Mouse (Mus musculus): ENCODE results near the gene Plscr1.

Plscr1 gene

DNA sequence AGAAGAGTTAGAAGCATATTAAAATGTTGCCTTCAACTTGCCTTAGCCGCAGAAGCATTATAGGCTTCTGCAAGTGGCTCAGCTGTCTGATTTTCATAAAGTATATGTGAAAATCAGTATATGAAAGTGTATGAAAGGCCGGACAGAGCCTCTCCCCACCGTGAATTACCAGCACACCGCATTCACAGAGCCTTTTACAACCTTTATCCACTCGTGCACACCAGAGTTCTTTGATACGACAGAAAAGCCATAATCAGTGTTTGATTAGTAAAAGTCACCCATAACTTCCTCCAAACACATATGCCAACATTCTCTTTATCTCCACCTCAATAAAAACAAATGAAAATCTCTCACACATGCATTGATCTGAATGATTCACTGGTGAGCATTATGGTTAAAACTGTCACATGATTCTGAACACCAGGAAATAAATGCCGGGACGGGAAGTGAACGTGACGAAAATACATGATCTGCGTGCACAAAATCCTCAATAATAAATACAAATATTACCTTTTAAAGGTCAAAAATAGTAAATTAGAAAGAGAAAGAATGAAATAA, 14.6 kb upstream of the Plscr1 start:
- TF ChIP-seq GATA4 (IDR thresholded peaks at IDR 0.05; ENCODE audit: insufficient replicate concordance, low read length), result no peak

DNA sequence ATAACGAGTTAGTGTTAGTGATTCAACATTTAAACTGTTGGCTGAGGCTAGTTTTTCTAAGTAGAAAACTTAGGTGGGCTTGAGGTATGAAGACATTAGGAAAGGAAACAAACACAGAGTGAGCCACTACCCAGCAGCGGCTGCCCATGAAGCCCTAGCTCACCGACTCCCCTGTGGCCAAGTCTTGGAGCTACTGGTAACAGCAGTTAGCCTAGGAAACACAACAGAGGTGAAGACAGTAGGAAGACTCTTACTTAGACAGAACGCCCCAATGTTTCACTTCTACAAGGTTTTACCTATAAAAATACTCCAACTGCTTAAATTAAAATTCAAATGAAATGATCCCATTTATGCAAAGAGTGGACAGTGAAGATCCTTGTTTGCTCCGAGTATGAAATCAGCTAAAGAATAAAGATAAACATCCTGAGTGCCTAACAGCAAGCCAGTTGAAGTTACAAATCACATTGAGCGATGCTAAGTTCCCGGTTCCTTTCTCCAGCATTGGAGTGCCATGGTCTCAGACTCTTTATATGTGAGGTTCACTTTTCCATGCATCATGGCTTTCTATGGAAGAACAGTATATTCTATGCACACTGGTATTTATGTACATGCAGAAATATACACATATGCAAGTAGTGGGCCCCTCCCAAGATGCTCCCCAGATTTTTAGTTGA, 640 bp upstream of the Plscr1 start:
- TF ChIP-seq GATA4 (IDR thresholded peaks at IDR 0.05; ENCODE audit: insufficient replicate concordance, low read length), result no peak

DNA sequence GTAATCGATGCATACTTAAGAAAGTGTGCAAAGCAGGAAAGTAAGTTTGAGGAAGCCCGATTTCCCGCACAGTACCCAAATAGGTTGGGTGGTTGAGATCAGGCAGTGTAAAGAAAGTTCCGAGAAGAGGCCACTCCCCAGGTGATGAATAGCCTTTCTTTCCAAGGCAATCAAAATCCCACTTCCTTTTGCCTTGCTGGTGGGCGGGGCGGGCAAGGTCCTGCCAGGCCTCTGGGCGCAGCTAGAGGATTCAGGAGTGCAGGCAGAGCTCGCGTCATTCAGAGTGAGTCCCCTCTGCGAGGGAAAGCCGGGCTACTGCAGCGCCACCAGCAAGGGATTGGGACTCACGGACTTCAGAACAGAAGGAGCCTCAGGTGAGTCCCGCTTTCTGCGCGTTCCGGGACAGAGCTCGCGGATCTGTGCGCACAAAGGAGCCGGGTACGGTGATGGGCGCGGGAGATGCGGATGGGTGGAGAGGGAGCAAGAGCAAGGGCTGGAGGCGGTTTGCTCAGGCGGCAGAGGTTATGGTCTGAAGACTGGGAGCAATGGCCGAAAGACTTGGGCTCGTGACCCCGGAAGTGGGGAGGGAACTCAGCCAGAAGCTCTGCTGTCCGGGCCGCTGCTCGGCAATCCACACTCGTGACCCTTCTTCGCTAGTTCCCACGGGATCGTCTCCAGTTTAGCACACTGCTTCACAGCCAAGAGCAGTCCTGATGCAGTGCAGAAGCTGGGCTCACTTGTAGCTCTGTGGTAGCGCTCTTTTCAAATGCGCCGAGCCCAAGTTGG, 630 bp downstream of the Plscr1 start:
- no peak for TF ChIP-seq GATA4 (IDR thresholded peaks at IDR 0.05; ENCODE audit: insufficient replicate concordance, low read length)

DNA sequence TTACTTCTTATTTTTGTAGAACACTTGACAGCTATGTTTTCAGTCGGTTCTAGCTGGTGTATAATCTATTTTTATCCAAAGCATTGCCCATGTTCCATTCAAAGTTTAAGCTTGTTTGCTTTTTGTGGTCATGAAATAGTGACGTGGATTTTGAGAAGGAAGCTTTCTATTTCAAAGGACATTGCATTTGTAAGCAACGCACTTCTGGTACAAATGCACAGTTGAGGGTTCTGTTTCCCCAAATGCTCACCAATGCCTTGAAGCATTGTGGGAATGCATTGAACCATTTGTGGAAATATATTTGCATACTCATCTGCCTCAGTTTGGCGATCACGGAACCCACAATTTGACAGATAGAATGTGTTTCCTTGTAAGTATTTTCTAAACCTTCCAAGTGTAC, 3.2 kb downstream of the Plscr1 start:
- TF ChIP-seq GATA4 (IDR thresholded peaks at IDR 0.05; ENCODE audit: insufficient replicate concordance, low read length), result no peak

DNA sequence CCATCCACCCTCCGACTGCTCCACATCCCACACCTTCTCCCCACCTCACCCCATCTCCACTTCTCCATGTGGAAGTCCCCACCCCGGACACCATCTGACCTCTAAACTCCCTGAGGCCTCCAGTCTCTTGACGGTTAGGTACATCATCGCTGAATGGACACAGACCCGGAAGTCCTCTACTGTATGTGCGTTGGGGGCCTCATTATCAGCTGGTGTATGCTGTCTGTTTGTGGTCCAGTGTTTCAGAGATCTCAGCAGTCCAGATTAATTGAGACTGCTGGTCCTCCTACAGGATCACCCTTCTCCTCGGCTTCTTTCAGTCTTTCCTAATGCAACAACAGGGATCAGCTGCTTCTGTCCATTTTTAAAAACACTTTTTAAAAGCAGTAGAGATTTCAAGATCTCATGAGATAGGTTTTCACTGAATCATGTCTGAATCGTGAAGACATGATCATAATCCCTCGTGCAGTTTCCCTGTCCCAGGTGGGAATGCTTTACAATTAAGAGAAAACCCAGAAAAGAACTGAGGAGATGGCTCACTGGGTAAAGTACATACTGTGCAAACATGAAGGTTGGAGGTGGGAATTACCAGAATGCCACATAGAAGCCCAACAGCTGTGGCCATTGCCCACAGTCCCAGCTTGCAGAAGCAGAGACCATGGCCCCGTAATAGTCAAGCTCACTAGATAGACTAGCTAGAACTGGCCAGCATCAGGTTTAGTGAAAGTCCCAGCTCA, 4.2 kb downstream of the Plscr1 start:
- no peak for TF ChIP-seq GATA4 (IDR thresholded peaks at IDR 0.05; ENCODE audit: insufficient replicate concordance, low read length)

DNA sequence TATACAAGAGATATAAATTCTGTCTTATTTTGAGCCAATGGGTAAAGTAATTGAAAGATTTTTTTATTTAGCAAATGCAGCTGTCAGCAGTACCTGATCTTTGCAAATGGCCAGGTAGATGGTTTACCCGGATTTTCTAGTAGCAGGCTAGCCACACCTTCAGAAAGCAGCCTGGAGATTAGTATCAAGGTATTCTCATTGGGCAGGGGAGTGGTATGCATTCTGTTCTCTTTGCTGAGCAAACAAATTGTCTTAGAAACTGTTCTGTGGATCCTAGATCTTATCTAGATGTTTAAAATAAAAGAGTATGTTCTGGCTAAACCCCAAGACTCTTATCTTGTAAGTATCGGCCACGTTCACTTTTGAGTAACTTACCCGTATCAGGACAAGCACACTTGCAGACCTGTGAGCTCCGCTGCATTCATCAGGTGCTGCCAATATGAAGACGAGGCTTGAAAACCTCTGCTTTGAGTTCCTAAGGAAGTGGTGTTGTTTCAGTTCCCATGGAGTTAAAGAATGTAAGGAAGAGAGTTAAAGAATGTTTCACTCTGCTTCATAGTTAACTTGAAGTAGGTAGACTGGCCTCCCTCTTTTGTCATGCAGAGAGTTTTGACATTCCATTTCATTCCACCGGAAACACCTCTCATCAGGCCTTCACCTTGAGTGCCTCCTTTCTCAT, 11.1 kb downstream of the Plscr1 start:
- TF ChIP-seq GATA4 (IDR thresholded peaks at IDR 0.05; ENCODE audit: insufficient replicate concordance, low read length), result no peak

DNA sequence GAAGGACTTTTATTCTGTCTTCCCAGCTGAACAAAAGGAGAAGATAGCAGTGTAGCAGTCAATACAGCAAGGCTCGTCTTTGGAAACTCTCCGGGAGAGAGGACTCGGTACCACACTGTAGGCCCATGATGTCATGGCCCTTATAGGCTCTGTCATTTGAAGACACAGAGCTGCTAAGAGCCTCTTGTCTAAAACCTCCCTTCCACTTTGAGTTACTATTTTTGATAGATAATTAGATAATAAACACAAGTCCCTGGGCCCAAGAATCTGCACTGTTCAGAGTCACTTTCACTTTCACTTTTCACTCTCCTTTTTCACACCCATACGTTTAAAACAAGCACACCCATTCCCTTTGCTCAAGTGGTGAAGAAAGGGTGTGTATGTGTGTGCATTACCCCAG, 16.2 kb downstream of the Plscr1 start:
- TF ChIP-seq GATA4 (IDR thresholded peaks at IDR 0.05; ENCODE audit: insufficient replicate concordance, low read length), result no peak

DNA sequence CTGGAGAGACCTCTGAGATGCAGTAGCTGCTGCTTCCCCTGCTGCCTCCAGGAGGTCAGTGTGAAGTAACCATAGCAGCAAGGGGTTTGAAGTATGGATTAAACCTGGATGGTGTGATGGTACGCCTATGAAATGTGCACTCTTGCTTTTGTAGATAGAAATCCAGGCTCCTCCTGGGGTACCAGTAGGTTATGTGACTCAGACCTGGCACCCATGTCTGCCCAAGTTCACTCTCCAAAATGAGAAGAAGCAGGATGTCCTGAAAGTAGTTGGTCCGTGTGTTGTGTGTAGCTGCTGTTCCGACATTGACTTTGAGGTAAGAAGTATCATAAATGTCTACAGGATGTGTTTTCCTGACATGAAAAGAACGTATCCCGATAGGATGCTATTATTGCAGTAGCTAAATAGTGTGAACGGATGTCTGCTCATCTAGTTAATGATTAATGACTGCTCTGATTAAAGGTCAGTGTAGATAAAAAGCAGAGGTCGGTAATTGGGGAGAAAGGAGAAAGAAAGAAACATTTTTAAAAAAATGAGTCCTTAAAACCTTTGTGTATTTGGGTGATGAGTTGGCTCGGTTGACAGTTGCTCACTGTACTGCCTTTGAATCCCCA, 17.1 kb downstream of the Plscr1 start:
- no peak for TF ChIP-seq GATA4 (IDR thresholded peaks at IDR 0.05; ENCODE audit: insufficient replicate concordance, low read length)

DNA sequence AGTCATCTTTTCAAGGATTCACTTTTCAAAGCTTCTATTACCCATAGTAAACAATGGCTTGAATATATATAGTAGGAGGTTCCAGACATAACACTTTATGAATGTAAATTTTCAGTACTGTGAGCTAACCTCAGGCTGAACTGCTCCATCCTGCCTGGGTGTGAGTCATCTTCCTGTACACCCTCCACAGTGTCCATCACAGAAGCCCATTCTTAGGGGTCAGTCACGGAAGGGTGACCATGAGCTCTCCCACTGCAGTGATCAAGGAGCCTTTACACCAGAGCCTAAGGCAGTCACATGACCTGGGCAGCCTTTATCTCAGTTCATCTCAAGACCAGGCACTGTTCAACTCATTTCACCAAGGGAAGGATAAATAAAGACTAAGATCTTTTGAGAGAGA, 18.2 kb downstream of the Plscr1 start:
- TF ChIP-seq GATA4 (IDR thresholded peaks at IDR 0.05; ENCODE audit: insufficient replicate concordance, low read length), result no peak

DNA sequence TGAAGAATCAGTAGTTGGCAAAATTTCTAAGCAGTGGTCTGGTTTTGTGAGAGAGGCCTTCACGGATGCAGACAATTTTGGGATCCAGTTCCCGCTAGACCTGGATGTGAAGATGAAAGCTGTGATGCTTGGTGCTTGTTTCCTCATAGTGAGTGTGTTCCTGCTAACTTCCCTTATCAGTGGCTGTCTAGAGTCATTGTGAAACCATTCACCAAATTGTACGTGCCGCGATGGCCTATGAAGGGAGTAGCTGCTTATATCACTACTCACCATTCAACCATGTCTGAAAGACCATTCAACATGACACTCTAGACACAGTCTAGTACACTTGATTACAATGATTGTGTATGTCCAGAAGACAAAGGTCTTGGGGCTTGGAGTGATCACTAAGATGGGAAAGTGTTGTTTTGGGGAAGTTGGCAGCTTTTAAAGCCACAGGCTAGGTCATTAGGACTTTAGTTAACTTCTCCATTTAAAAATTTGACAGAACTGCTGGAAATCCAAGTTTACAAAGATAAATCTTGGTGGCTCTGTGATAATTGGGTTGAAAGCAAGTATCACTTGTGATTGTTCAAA, 20.4 kb downstream of the Plscr1 start:
- no peak for TF ChIP-seq GATA4 (IDR thresholded peaks at IDR 0.05; ENCODE audit: insufficient replicate concordance, low read length)

DNA sequence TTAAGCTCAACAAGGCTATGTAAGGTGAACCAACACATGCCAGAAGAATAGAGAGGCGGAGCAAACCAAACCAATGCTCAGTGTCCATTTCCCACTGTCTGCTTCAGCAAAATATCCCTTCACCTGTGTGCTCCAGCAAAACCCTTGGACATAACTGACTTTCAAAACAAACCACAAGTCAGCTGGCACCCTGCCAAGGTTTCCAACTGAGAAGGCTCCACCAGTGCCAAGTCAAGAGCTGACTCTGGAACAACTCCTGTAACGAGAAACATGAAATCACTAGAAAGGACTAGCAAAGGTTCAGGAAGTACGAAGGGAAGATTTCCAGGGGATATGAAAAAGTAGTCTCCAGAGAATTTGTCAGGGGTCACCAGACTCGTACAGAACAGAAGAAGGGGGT, 21.4 kb downstream of the Plscr1 start:
- no peak for TF ChIP-seq GATA4 (IDR thresholded peaks at IDR 0.05; ENCODE audit: insufficient replicate concordance, low read length)

DNA sequence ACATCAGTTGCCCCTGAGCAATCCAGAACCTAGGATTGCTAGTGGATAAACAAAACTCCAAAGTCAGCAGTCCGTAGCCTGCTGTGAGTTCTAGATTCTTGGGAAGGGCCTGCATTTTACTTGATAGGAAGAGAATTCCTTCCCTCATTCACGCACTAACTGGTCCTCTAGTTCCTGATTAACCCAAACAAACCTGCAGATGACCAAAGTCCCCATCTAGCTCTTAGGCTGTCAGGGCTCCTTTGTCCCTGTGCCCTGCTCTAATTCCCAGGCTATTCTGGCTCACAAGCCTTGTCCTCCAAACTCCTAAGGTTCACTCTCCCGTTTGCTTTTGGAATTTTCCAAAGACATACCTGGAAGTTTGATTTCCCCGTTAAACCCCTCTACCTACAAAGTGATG, 23.1 kb downstream of the Plscr1 start:
- TF ChIP-seq GATA4 (IDR thresholded peaks at IDR 0.05; ENCODE audit: insufficient replicate concordance, low read length), result no peak

DNA sequence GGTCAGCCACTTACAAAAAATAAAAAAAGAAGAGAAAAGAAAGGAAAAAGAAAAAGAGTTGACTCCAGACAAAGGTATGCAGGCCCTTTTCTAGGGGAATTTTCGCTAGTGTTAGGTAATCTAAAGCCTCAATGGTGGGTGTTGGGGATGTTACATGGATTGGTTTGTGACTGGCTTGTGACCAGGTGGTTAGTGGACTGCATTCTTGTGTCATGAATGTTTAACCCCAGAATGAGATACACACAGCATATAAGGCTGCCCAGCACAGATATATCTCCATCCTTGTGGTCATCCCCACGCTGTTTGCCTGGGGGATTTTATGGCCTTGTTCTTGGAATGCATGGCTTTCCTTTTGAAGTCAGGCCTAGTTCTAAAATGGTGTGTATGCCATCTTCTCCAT, 23.7 kb downstream of the Plscr1 start:
- no peak for TF ChIP-seq GATA4 (IDR thresholded peaks at IDR 0.05; ENCODE audit: insufficient replicate concordance, low read length)

DNA sequence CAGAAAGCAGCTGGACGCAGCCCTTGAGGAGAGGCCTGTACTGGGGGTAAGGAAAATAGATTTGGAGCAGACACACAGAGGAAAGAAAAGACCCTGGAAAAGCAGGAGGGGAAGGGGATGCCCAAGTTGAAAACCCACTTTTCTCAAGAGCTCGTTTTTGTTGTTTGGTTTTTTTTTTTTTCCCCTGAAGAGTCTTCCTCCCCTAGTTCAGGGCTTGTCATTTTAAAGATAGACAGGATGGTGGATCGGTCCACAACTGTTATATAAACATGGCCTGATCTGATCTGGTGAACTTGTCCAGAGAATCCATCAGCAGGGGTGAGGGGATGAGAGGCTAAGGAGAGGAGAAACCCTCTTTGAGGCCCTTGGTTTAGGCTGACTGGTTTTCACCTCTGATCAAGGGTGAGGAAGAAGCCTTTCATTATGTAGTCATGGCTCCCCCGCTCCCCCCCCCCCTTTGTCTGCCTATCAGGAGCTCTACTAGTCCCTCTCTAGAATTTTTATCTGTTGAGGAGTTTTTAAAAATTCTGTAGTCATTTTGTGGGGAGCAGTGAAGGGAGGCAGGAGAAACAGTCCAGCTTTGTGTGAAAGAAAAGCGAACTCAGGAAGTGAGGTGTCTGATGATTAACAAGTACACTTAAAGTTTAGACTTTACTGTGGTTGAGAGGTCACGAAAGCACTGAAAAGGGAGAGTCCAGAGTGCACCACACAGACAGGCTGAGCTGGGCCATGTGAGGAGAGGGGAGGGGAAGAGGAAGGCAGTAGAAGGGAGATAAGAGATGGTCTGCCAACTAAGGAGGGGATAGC, 24.6 kb downstream of the Plscr1 start:
- no peak for TF ChIP-seq GATA4 (IDR thresholded peaks at IDR 0.05; ENCODE audit: insufficient replicate concordance, low read length)

Measured in liver, adult (tissue).